Mouse (Mus musculus) layer of hippocampus, adult 9-11 months (tissue): ENCODE data around the gene Adamts18.
A peak's percentile ranks its signal among the peaks of the same experiment; 100 is the strongest.
"Not testable (repeated sequence)": the region's sequence is repeated elsewhere in the genome, so short reads cannot be mapped to it uniquely, and the experiment has no call there.

Experiments
- DNase-seq: peaks from one replicate; pipeline ENCODE4 v3.0.0; 2022

Gene Adamts18

GRCm38 (mm10) chr8:113837570-113837915 lies 11.0 kb downstream of the Adamts18 start:
- no peak for DNase-seq

- DNase-seq = no peak
Measured at GRCm38 (mm10) chr8:113836892-113837569, 11.5 kb downstream of the Adamts18 start.

- no peak for DNase-seq
Measured at GRCm38 (mm10) chr8:113833644-113834043, 14.9 kb downstream of the Adamts18 start.

- DNase-seq = no peak
Measured at GRCm38 (mm10) chr8:113827270-113827669, 21.3 kb downstream of the Adamts18 start.

- DNase-seq = no peak
Measured at GRCm38 (mm10) chr8:113820983-113821587, 27.5 kb downstream of the Adamts18 start.

- DNase-seq = no peak
Measured at GRCm38 (mm10) chr8:113813966-113814365, 34.6 kb downstream of the Adamts18 start.

GRCm38 (mm10) chr8:113811521-113811920 lies 37.0 kb downstream of the Adamts18 start:
- DNase-seq = no peak

- DNase-seq = no peak
Measured at GRCm38 (mm10) chr8:113809929-113810328, 38.6 kb downstream of the Adamts18 start.

GRCm38 (mm10) chr8:113803830-113804611 lies 44.5 kb downstream of the Adamts18 start:
- no peak for DNase-seq

- no peak for DNase-seq
Measured at GRCm38 (mm10) chr8:113801551-113801950, 47.0 kb downstream of the Adamts18 start.

- not testable (repeated sequence) for DNase-seq
Measured at GRCm38 (mm10) chr8:113800556-113800955, 48.0 kb downstream of the Adamts18 start.

GRCm38 (mm10) chr8:113799550-113799949 lies 49.0 kb downstream of the Adamts18 start:
- no peak for DNase-seq

GRCm38 (mm10) chr8:113791856-113792255 lies 56.7 kb downstream of the Adamts18 start:
- peak; percentile 26 for DNase-seq

GRCm38 (mm10) chr8:113791061-113791460 lies 57.5 kb downstream of the Adamts18 start:
- DNase-seq = no peak

GRCm38 (mm10) chr8:113783711-113784110 lies 64.8 kb downstream of the Adamts18 start:
- DNase-seq = no peak

- DNase-seq = no peak
Measured at GRCm38 (mm10) chr8:113781554-113781953, 67.0 kb downstream of the Adamts18 start.

GRCm38 (mm10) chr8:113775361-113775760 lies 73.2 kb downstream of the Adamts18 start:
- DNase-seq = no peak

GRCm38 (mm10) chr8:113768861-113769410 lies 79.6 kb downstream of the Adamts18 start:
- DNase-seq = no peak

- DNase-seq = no peak
Measured at GRCm38 (mm10) chr8:113765121-113765520, 83.4 kb downstream of the Adamts18 start.

GRCm38 (mm10) chr8:113763592-113764355 lies 84.8 kb downstream of the Adamts18 start:
- no peak for DNase-seq

- no peak for DNase-seq
Measured at GRCm38 (mm10) chr8:113762101-113762500, 86.4 kb downstream of the Adamts18 start.

- DNase-seq = no peak
Measured at GRCm38 (mm10) chr8:113755866-113756265, 92.7 kb downstream of the Adamts18 start.

GRCm38 (mm10) chr8:113753153-113753552 lies 95.4 kb downstream of the Adamts18 start:
- no peak for DNase-seq
